ENCODE assay signal across 9 mouse cellular contexts in the genomic region with DNA sequence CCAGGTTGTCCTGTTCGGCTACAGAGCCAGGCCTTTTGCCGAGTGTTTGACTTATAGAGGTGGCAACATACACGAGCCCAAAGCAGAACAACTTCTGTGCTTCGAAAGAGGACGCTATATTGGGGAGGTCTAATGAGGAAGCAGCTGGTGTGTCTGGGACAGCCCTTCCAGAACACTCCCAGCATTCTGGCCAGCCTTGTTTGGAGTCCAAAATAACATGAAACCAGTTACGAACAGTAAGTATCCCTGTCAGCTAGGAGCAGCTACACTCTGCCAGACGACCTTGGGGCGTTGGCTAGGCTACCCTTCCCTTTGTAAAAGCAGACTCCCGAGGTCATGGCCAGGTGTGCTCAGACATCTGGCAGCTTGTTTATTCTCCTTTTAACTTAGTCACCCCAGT. TPM values are rescaled to one million over a fixed set of nuclear protein-coding genes. Genes with fewer than 3 reads are reported as not detected.
A peak's percentile ranks its signal among the peaks of the same experiment; 100 is the strongest.
DNase-seq lines count a peak whose midpoint lies in the region; ATAC-seq lines count a peak whose summit lies in the region.
"Had no signal": no experiment of that assay in that cellular context is flagged by ENCODE, and none has a peak within 500 bp of the region (broad histone marks: within the 10 kb centered on the region; RNA-seq: fewer than 3 reads in every experiment).

No protein-coding gene starts in this region.

- H3K9me3 ChIP-seq in limb, embryonic 11.5 days (ENCODE audit: control insufficient read depth, low read length) = no peaks in the 10 kb centered on the region
- H3K9me3 ChIP-seq in limb, embryonic 10.5 days (replicated peaks) = no peaks in the 10 kb centered on the region
- H3K9me3 ChIP-seq in embryonic facial prominence, embryonic 12.5 days = no peaks in the 10 kb centered on the region
- H3K9me3 ChIP-seq: embryonic facial prominence, embryonic 15.5 days; liver, embryonic 13.5 days had no signal

- no peak for DNase-seq in limb, embryonic 11.5 days (ENCODE audit: low spot score)
- no peak for DNase-seq in limb, embryonic 10.5 days (ENCODE audit: low spot score)
- peak; percentile 66 for DNase-seq in adrenal gland, adult 2 months
- DNase-seq in lung, postnatal 36 days = peak; percentile 55
- no peak for DNase-seq in left cerebral cortex, postnatal 4 days
- DNase-seq: liver, embryonic 13.5 days had no signal

- H3K9ac ChIP-seq in limb, embryonic 11.5 days (ENCODE audit: low read length) = 0 out of 2 replicates have a peak overlapping the region, but pooled peaks have one; percentile 3
- H3K9ac ChIP-seq in embryonic facial prominence, embryonic 12.5 days = no peak overlapping the region
- H3K9ac ChIP-seq: embryonic facial prominence, embryonic 15.5 days; liver, embryonic 13.5 days had no signal

- 68% methylated on average over 9 of the region's 9 CpGs for WGBS in limb, embryonic 11.5 days
- 80% methylated on average over 9 of the region's 9 CpGs for WGBS in limb, embryonic 10.5 days
- 73% methylated on average over 9 of the region's 9 CpGs for WGBS in embryonic facial prominence, embryonic 12.5 days

- no peak overlapping the region for H3K27ac ChIP-seq in limb, embryonic 11.5 days (replicated peaks; ENCODE audit: low read depth, low read length)
- H3K27ac ChIP-seq in limb, embryonic 10.5 days = no peak overlapping the region; the same call in 1 of the 2 replicates
- H3K27ac ChIP-seq in embryonic facial prominence, embryonic 12.5 days = 0 out of 2 replicates have a peak overlapping the region, but pooled peaks have one; percentile 23
- H3K27ac ChIP-seq: embryonic facial prominence, embryonic 15.5 days; liver, embryonic 13.5 days had no signal

- intact Hi-C loops in left cerebral cortex, postnatal 4 days (cut with DNase I) = no loop called here

- H3K27me3 ChIP-seq in limb, embryonic 11.5 days (ENCODE audit: control insufficient read depth, insufficient read depth, low read length) = no peaks in the 10 kb centered on the region
- no peaks in the 10 kb centered on the region for H3K27me3 ChIP-seq in limb, embryonic 10.5 days (ENCODE audit: low read depth, poor library complexity, severe bottlenecking)
- H3K27me3 ChIP-seq in embryonic facial prominence, embryonic 12.5 days = no peaks in the 10 kb centered on the region
- H3K27me3 ChIP-seq: embryonic facial prominence, embryonic 15.5 days had no signal

- H3K4me2 ChIP-seq in limb, embryonic 11.5 days (ENCODE audit: low read depth, severe bottlenecking) = no peak overlapping the region
- no peak overlapping the region for H3K4me2 ChIP-seq in embryonic facial prominence, embryonic 12.5 days (replicated peaks)
- H3K4me2 ChIP-seq: embryonic facial prominence, embryonic 15.5 days; liver, embryonic 13.5 days had no signal

- H3K4me3 ChIP-seq in limb, embryonic 11.5 days (ENCODE audit: low read depth, low read length) = no peak overlapping the region
- H3K4me3 ChIP-seq in limb, embryonic 10.5 days = no peak overlapping the region
- H3K4me3 ChIP-seq in embryonic facial prominence, embryonic 12.5 days = no peak overlapping the region
- H3K4me3 ChIP-seq: liver, embryonic 13.5 days had no signal

- H3K4me1 ChIP-seq in limb, embryonic 11.5 days (ENCODE audit: control insufficient read depth, insufficient read depth, low read length) = peaks cover 28% of the 10 kb centered on the region; the same call in 1 of the 2 replicates
- H3K4me1 ChIP-seq in limb, embryonic 10.5 days = peaks cover 64% of the 10 kb centered on the region
- peaks cover 57% of the 10 kb centered on the region for H3K4me1 ChIP-seq in embryonic facial prominence, embryonic 12.5 days

- ATAC-seq in limb, embryonic 11.5 days (ENCODE audit: insufficient number of reproducible peaks, low FRiP score, low TSS enrichment, low read depth) = no peak
- no peak for ATAC-seq in embryonic facial prominence, embryonic 12.5 days (ENCODE audit: insufficient number of reproducible peaks, insufficient read depth, low FRiP score, low TSS enrichment)
- ATAC-seq in cerebellum, adult (ENCODE audit: insufficient number of reproducible peaks, low FRiP score, low TSS enrichment) = no peak

- H3K36me3 ChIP-seq in limb, embryonic 11.5 days (ENCODE audit: control insufficient read depth, insufficient read depth, low read length) = no peaks in the 10 kb centered on the region
- H3K36me3 ChIP-seq in limb, embryonic 10.5 days = no peaks in the 10 kb centered on the region
- H3K36me3 ChIP-seq in embryonic facial prominence, embryonic 12.5 days = no peaks in the 10 kb centered on the region
- H3K36me3 ChIP-seq: embryonic facial prominence, embryonic 15.5 days; liver, embryonic 13.5 days had no signal

RNA-seq across cellular contexts. Expression of a gene that starts 20.4 kb away (rescaled TPM):
- 3.5 and 4.5 TPM in 2 replicates for polyA plus RNA-seq in limb, embryonic 11.5 days (2014; fragmentation: Nextera tagmentation; extraction: Ambion mirVana)
- polyA plus RNA-seq in limb, embryonic 10.5 days (2016; fragmentation: Nextera tagmentation; extraction: Ambion mirVana) = 3.4 and 5.8 TPM in 2 replicates
- 10 to 100 TPM; 38.0 to 44.3 TPM for total RNA-seq in adrenal gland, adult 2 months (2021)
- 37.9 and 49.6 TPM in 2 replicates for polyA plus RNA-seq in adrenal gland, adult 2 months (2012; rRNA removed)
- 15.7 and 18.1 TPM in 2 replicates for polyA plus RNA-seq in embryonic facial prominence, embryonic 12.5 days (2016; fragmentation: Nextera tagmentation; extraction: Ambion mirVana)
- total RNA-seq in left cerebral cortex, postnatal 4 days (2021) = 100 to 1,000 TPM; 185 to 188 TPM

RNA-seq across cellular contexts. Expression of a gene that starts 26.7 kb away (rescaled TPM):
- 0.14 TPM in 1 of 2 replicates, not detected in the other for polyA plus RNA-seq in limb, embryonic 11.5 days (2014; fragmentation: Nextera tagmentation; extraction: Ambion mirVana)
- 0.18 TPM in 1 of 2 replicates, not detected in the other for polyA plus RNA-seq in limb, embryonic 10.5 days (2016; fragmentation: Nextera tagmentation; extraction: Ambion mirVana)
- not detected for total RNA-seq in adrenal gland, adult 2 months (2021)
- 0.52 TPM in 1 of 2 replicates, not detected in the other for polyA plus RNA-seq in adrenal gland, adult 2 months (2012; rRNA removed)
- polyA plus RNA-seq in embryonic facial prominence, embryonic 12.5 days (2016; fragmentation: Nextera tagmentation; extraction: Ambion mirVana) = 0.27 TPM in 1 of 2 replicates, not detected in the other
- total RNA-seq in left cerebral cortex, postnatal 4 days (2021) = 1 to 10 TPM; 1.0 to 1.3 TPM
- polyA plus RNA-seq: liver, embryonic 13.5 days had no signal

RNA-seq across cellular contexts. Expression of a gene that starts 39.5 kb away (rescaled TPM):
- polyA plus RNA-seq in limb, embryonic 11.5 days (2014; fragmentation: Nextera tagmentation; extraction: Ambion mirVana) = 9.8 TPM in 2 replicates
- 7.5 and 9.7 TPM in 2 replicates for polyA plus RNA-seq in limb, embryonic 10.5 days (2016; fragmentation: Nextera tagmentation; extraction: Ambion mirVana)
- 10 to 100 TPM; 60.1 to 73.3 TPM for total RNA-seq in adrenal gland, adult 2 months (2021)
- 124 and 142 TPM in 2 replicates for polyA plus RNA-seq in adrenal gland, adult 2 months (2012; rRNA removed)
- polyA plus RNA-seq in embryonic facial prominence, embryonic 12.5 days (2016; fragmentation: Nextera tagmentation; extraction: Ambion mirVana) = 15.4 and 16.5 TPM in 2 replicates
- total RNA-seq in left cerebral cortex, postnatal 4 days (2021) = 100 to 1,000 TPM; 106 to 108 TPM

RNA-seq across cellular contexts. Expression of a gene that starts 52.2 kb away (rescaled TPM):
- 2.4 and 4.0 TPM in 2 replicates for polyA plus RNA-seq in limb, embryonic 11.5 days (2014; fragmentation: Nextera tagmentation; extraction: Ambion mirVana)
- polyA plus RNA-seq in limb, embryonic 10.5 days (2016; fragmentation: Nextera tagmentation; extraction: Ambion mirVana) = 2.0 and 2.3 TPM in 2 replicates
- total RNA-seq in adrenal gland, adult 2 months (2021) = 1 to 10 TPM; 3.0 to 3.3 TPM
- polyA plus RNA-seq in adrenal gland, adult 2 months (2012; rRNA removed) = 3.3 and 3.7 TPM in 2 replicates
- polyA plus RNA-seq in embryonic facial prominence, embryonic 12.5 days (2016; fragmentation: Nextera tagmentation; extraction: Ambion mirVana) = 3.5 and 3.7 TPM in 2 replicates
- total RNA-seq in left cerebral cortex, postnatal 4 days (2021) = not detected

Comparison
In these comparisons a context has a peak if more than half of its experiments do, and no peak if none do; other contexts are left out.
1. DNase-seq: peak in adrenal gland, adult 2 months (single experiment) and lung, postnatal 36 days (single experiment); none in limb, embryonic 11.5 days (single experiment), limb, embryonic 10.5 days (single experiment) and left cerebral cortex, postnatal 4 days (single experiment).